Mouse (Mus musculus) CD8-positive naive resting alpha-beta T cell, adult 2 months (primary cell): Measurements from ENCODE around the gene Stk32c.

Experiments used
- DNase-seq, 2 experiments: peaks; one replicate each; pipeline ENCODE4 v3.0.0; 2022; ENCODE audit warnings: low read depth in 2 of 2, low spot score in 2 of 2

Stk32c gene

GRCm38 (mm10) chr7:139212754-139213745, at the start of gene Stk32c, which contains the start of gene Lrrc27:
Gene Stk32c (minus strand): TSS chr7:139213307.
Gene Lrrc27 (plus strand): TSS chr7:139212988.
- peak; percentile 97 for DNase-seq

- no peak for DNase-seq
These were observed 44.8 kb upstream of the Stk32c start for GRCm38 (mm10) chr7:139257752-139258542.

- no peak for DNase-seq
These were observed 41.5 kb upstream of the Stk32c start for GRCm38 (mm10) chr7:139254626-139255025.

GRCm38 (mm10) chr7:139253462-139253861, 40.4 kb upstream of the Stk32c start:
- no peak for DNase-seq

GRCm38 (mm10) chr7:139252986-139253385, 39.9 kb upstream of the Stk32c start:
- no peak for DNase-seq

GRCm38 (mm10) chr7:139252566-139252965, 39.5 kb upstream of the Stk32c start:
- no peak for DNase-seq

- no peak for DNase-seq
These were observed 38.8 kb upstream of the Stk32c start for GRCm38 (mm10) chr7:139251881-139252301.

- no peak for DNase-seq
These were observed 36.5 kb upstream of the Stk32c start for GRCm38 (mm10) chr7:139249406-139250210.

GRCm38 (mm10) chr7:139248615-139249405, 35.7 kb upstream of the Stk32c start:
- no peak for DNase-seq

- DNase-seq = peak; percentile 28 to 33
These were observed 34.9 kb upstream of the Stk32c start, which contains the start of gene Pwwp2b for GRCm38 (mm10) chr7:139247881-139248614. Gene Pwwp2b (plus strand): TSS chr7:139248482.

- no peak for DNase-seq
These were observed 34.1 kb upstream of the Stk32c start for GRCm38 (mm10) chr7:139246931-139247880.

GRCm38 (mm10) chr7:139246086-139246485, 33.0 kb upstream of the Stk32c start:
- DNase-seq = no peak

GRCm38 (mm10) chr7:139239432-139239831, 26.3 kb upstream of the Stk32c start:
- no peak for DNase-seq

- no peak for DNase-seq
These were observed 22.7 kb upstream of the Stk32c start for GRCm38 (mm10) chr7:139235651-139236358.

GRCm38 (mm10) chr7:139234426-139235188, 21.5 kb upstream of the Stk32c start:
- DNase-seq = no peak

GRCm38 (mm10) chr7:139233714-139234113, 20.6 kb upstream of the Stk32c start:
- DNase-seq = peak; percentile 81 to 88

GRCm38 (mm10) chr7:139230241-139230640, 17.1 kb upstream of the Stk32c start:
- DNase-seq = no peak
